Mouse (Mus musculus) erythroblast, embryonic 14.5 days (primary cell): ENCODE data around the gene Fads6.

Source experiments
- GATA1 ChIP-seq: IDR thresholded peaks from 2 replicates; pipeline ENCODE4 v1.6.1; 2012; ENCODE audit warnings: low read length, inconsistent platforms, mixed read lengths
- TAL1 ChIP-seq: IDR thresholded peaks from 3 replicates; pipeline ENCODE4 v1.6.1; 2012; ENCODE audit warnings: low read length, inconsistent platforms, mixed read lengths

- TF ChIP-seq TAL1 (no peak), GATA1 (no peak)
Measured at GRCm38 (mm10) chr11:115291503-115291902, 6.0 kb downstream of the Fads6 start.
